Mouse (Mus musculus) 3134 (cell line): ENCODE measurements around the gene Itpkb.
"Not testable (repeated sequence)": the region's sequence is repeated elsewhere in the genome, so short reads cannot be mapped to it uniquely, and the experiment has no call there.

Source experiments
- DNase-seq: peaks from one replicate; pipeline ENCODE4 v3.0.0-alpha.2; 2011; ENCODE audit warnings: low spot score; ENCODE audit not compliant: insufficient read length; ENCODE audit errors: extremely low read depth

Itpkb gene

DNA sequence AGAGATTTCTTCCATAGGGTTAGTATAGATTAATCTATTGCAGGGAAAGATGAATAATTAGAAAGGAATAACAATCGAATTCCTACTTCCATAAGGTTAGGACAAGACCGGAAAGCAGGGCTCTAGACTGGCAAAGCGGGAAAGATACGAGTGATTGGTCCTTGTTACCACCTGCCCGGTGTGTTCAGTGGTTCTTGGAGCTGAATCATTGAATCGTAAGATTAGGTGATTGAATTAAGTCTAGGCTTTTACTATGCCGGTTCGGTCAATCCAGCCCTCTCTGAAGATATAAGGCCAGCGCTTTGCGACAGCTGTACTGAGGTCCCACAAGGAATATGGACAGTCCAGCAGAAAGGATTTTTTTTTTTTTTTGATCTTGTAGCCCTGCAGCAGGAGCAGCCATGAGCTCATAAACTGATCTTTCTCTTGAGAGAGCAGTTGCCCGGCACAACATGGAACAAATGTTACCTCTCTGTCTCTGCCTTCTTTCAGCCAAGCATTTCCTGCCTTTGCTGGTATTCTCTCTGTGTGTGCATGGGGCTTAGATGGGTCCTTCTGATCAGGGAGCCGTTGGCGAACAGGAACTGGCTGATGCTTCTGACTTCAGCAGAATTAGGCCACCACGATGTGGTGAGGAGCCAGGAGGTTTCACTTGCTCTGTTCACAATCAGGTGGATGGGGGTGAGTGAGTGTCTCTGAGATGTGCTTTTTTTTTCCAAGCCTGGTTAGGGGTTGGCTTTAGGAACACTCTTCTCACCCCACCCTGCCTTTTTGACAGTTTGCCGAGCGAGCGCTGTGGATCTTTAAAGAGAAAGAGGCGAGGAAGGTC lies 35.9 kb downstream of the Itpkb start:
- no peak for DNase-seq

GRCm38 (mm10) chr1:180367045-180367619 lies 36.8 kb downstream of the Itpkb start:
- DNase-seq: no peak

- no peak for DNase-seq
These were observed 37.3 kb downstream of the Itpkb start for GRCm38 (mm10) chr1:180367626-180368025.

DNA sequence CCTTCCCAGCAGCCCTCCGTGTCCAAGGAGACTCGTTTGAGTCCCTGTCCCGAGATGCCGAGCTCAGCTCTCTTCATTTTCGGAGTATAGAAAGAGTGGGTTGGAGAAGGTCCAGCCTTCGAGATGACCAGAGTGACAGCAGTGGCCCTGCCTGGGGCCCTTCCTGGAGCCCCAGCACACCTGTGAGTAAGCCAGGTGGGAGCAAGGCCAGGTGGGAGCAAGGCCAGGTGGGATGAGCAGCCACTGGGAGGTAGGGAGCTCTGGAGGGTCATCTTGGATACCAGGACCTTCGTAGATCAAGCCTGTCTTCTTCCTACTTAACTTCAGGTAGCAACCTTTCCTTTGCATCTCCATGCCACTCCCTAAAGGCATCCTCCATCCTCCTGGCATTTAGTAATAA lies 37.8 kb downstream of the Itpkb start:
- no peak for DNase-seq

DNA sequence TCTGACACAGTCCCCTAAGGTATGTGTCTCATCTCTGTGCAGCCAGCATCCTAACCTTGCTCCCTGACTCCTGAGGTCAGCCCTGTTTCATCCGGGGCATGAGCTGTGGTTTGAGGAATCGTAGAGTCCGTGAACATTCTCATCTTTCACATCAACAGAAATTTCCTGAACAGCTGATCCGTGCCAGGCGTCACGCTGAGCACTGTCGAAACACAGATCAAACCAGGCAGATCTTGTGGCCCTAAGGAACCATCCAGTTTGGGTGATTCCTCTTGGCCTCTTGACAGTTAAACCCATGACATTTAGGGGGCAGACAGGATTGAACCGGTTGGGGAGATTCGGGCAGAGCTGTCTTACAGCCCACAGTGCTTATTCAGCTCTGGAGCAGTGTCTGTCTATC lies 38.4 kb downstream of the Itpkb start:
- no peak for DNase-seq

GRCm38 (mm10) chr1:180370858-180371652 lies 40.8 kb downstream of the Itpkb start:
- no peak for DNase-seq

GRCm38 (mm10) chr1:180372258-180372657 lies 42.0 kb downstream of the Itpkb start:
- not testable (repeated sequence) for DNase-seq

- DNase-seq: no peak
These were observed 46.3 kb downstream of the Itpkb start for GRCm38 (mm10) chr1:180376598-180376997.

DNA sequence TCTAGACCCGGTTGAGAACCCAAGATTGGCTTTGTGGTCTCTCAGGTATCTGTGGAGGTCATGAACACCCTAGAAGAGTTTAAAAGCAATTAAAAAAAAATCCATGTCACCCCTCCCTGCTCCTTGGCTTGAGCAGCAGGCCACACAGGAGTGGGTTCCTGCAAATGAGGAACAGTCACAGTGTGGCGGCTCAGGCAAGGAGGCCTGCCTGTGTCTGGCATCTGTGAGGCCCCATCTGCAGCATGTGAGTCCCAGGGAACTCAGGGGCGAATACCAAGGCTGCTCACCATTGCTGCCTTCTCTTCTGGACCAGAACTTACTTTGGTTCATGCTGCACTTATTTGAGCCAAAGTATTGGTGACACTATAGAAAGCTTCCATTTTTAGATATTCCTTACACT lies 49.3 kb downstream of the Itpkb start:
- DNase-seq: no peak

GRCm38 (mm10) chr1:180382358-180382757 lies 52.1 kb downstream of the Itpkb start:
- no peak for DNase-seq

- no peak for DNase-seq
These were observed 53.6 kb downstream of the Itpkb start for GRCm38 (mm10) chr1:180383884-180384283.

GRCm38 (mm10) chr1:180384486-180384885 lies 54.2 kb downstream of the Itpkb start:
- DNase-seq: no peak

GRCm38 (mm10) chr1:180385308-180385707 lies 55.0 kb downstream of the Itpkb start:
- DNase-seq: no peak

GRCm38 (mm10) chr1:180386951-180387749 lies 56.9 kb downstream of the Itpkb start:
- peak; percentile 99 for DNase-seq

- no peak for DNase-seq
These were observed 57.6 kb downstream of the Itpkb start for GRCm38 (mm10) chr1:180387750-180388480.

- DNase-seq: no peak
These were observed 58.2 kb downstream of the Itpkb start for GRCm38 (mm10) chr1:180388481-180388880.

DNA sequence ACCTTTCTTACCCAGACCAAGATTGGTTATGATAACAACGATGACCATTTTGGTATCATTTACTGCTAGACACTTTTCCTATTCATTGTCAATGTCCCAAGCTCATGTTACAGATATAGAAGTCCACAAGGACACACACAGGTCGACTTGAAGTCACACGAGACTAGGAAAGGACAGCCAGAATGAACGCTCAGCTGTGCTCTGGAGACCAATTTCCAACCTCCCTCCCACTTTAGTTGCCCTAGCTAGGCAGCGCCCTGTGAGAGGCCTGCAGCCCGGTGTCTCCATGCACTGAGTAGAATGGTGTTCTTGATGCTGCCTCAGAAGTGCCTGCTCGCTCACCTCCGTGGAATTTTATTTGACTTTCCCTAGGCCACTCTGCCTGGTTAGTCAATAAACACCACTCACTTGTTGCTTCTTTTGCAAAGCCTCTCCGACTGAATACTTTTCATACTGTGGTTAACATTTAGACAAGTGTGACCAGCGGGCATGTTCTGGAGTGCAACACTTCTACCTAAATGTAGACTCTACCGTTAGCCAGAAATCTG lies 59.0 kb downstream of the Itpkb start:
- DNase-seq: not testable (repeated sequence)

- DNase-seq: no peak
These were observed 60.0 kb downstream of the Itpkb start for GRCm38 (mm10) chr1:180390321-180390731.

GRCm38 (mm10) chr1:180390746-180391574 lies 60.7 kb downstream of the Itpkb start:
- no peak for DNase-seq
